29 mouse cellular contexts compared by ENCODE assay signal in the genomic region with DNA sequence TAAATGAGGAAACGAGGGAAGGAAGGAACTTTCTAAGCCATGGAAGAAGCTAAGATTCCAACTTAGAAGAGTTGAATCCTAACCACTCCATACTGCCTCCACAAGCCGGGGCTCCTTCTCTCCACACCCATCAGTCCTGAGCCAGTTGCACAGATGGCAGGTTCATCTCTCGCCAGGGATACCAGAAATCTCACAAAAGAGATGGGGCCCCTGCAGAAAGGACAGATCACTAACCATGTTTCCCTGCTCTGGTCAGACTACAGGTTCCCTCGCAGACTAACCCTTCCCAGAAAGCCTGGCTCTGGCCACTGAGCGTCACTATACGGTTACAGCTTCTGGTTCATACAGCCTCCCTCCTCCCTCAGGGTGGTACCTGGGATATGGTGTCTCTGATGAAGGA. TPM values are rescaled to one million over a fixed set of nuclear protein-coding genes. Genes with fewer than 3 reads are reported as not detected.
DNase-seq lines count a peak whose midpoint lies in the region; ATAC-seq lines count a peak whose summit lies in the region.
"Had no signal": no experiment of that assay in that cellular context is flagged by ENCODE, and none has a peak within 500 bp of the region (broad histone marks: within the 10 kb centered on the region; RNA-seq: fewer than 3 reads in every experiment).

No protein-coding gene starts in this region.

- H3K27me3 ChIP-seq in limb, embryonic 12.5 days, result no peaks in the 10 kb centered on the region
- H3K27me3 ChIP-seq in limb, embryonic 10.5 days (ENCODE audit: low read depth, poor library complexity, severe bottlenecking), result no peaks in the 10 kb centered on the region
- no peaks in the 10 kb centered on the region for H3K27me3 ChIP-seq in hindbrain, embryonic 16.5 days (replicated peaks; ENCODE audit: control insufficient read depth, insufficient read depth, low read length)
- H3K27me3 ChIP-seq: embryonic facial prominence, embryonic 15.5 days; forebrain, embryonic 12.5 days; heart, embryonic 15.5 days; hindbrain, embryonic 12.5 days; liver, embryonic 15.5 days; neural tube, embryonic 12.5 days had no signal

- no peak for DNase-seq in limb, embryonic 10.5 days (ENCODE audit: low spot score)
- DNase-seq in cerebellum, adult 18-20 months, result peak; percentile 45 to 61
- DNase-seq in cerebellum, postnatal 10 days, result peak; percentile 59 to 73
- DNase-seq in spleen, postnatal 14 days (ENCODE audit: low spot score in 2 of 2), result no peak
- DNase-seq: adrenal gland, postnatal 14 days; forebrain, postnatal 0 days; gastrocnemius, postnatal 10 days; kidney, adult 11 months; kidney, postnatal 14 days; liver; lung, embryonic 14.5 days; right cerebral cortex, adult 18-20 months; spleen, adult 18-20 months; thymus, postnatal 4 days had no signal

- no peak for ATAC-seq in limb, embryonic 12.5 days (ENCODE audit: insufficient number of reproducible peaks, insufficient read depth, low FRiP score, low TSS enrichment, low read depth)
- no peak for ATAC-seq in granulocyte monocyte progenitor cell, adult 5-6 weeks (replicated peaks; ENCODE audit: poor library complexity, severe bottlenecking)
- ATAC-seq in hindbrain, embryonic 16.5 days, result no peak
- ATAC-seq: CD4-positive, CD25-positive, alpha-beta regulatory T cell, adult 4 months; forebrain, postnatal 0 days; inflammation-experienced regulatory T-cells, adult 6 months had no signal

- H3K4me2 ChIP-seq in limb, embryonic 12.5 days, result no peak overlapping the region
- no peak overlapping the region for H3K4me2 ChIP-seq in hindbrain, embryonic 16.5 days (ENCODE audit: low read length)
- H3K4me2 ChIP-seq: embryonic facial prominence, embryonic 15.5 days; forebrain, embryonic 12.5 days; heart, embryonic 15.5 days; hindbrain, embryonic 12.5 days; liver, embryonic 15.5 days; lung, embryonic 14.5 days; neural tube, embryonic 12.5 days had no signal

- no peaks in the 10 kb centered on the region for H3K36me3 ChIP-seq in limb, embryonic 12.5 days
- no peaks in the 10 kb centered on the region for H3K36me3 ChIP-seq in limb, embryonic 10.5 days
- no peaks in the 10 kb centered on the region for H3K36me3 ChIP-seq in hindbrain, embryonic 16.5 days (ENCODE audit: control insufficient read depth, insufficient read depth, low read length)
- H3K36me3 ChIP-seq: embryonic facial prominence, embryonic 10.5 days; embryonic facial prominence, embryonic 15.5 days; forebrain, embryonic 12.5 days; heart, embryonic 15.5 days; hindbrain, embryonic 12.5 days; liver, embryonic 15.5 days; midbrain, embryonic 10.5 days; neural tube, embryonic 12.5 days had no signal

- H3K4me3 ChIP-seq in limb, embryonic 12.5 days (replicated peaks), result no peak overlapping the region
- no peak overlapping the region for H3K4me3 ChIP-seq in limb, embryonic 10.5 days
- no peak overlapping the region for H3K4me3 ChIP-seq in hindbrain, embryonic 16.5 days (ENCODE audit: low read length)
- H3K4me3 ChIP-seq: embryonic facial prominence, embryonic 10.5 days; embryonic facial prominence, embryonic 15.5 days; forebrain, embryonic 12.5 days; heart, embryonic 15.5 days; hindbrain, embryonic 12.5 days; liver, embryonic 15.5 days; midbrain, embryonic 10.5 days; myocyte; neural tube, embryonic 12.5 days had no signal

- 0 out of 2 replicates have a peak overlapping the region, but pooled peaks have one; percentile 54 for H3K27ac ChIP-seq in limb, embryonic 12.5 days
- no peak overlapping the region for H3K27ac ChIP-seq in limb, embryonic 10.5 days
- no peak overlapping the region for H3K27ac ChIP-seq in hindbrain, embryonic 16.5 days (ENCODE audit: low read depth, low read length)
- H3K27ac ChIP-seq: embryonic facial prominence, embryonic 10.5 days; embryonic facial prominence, embryonic 15.5 days; forebrain, embryonic 12.5 days; heart, embryonic 15.5 days; hindbrain, embryonic 12.5 days; liver, embryonic 15.5 days; midbrain, embryonic 10.5 days; neural tube, embryonic 12.5 days had no signal

- H3K4me1 ChIP-seq in limb, embryonic 12.5 days (replicated peaks), result 0 out of 2 replicates have a peak, but pooled peaks cover 10% of the 10 kb centered on the region
- no peaks in the 10 kb centered on the region; the same call in 1 of the 2 replicates for H3K4me1 ChIP-seq in limb, embryonic 10.5 days
- H3K4me1 ChIP-seq in hindbrain, embryonic 16.5 days (ENCODE audit: control insufficient read depth, insufficient read depth, low read depth, low read length), result no peaks in the 10 kb centered on the region
- H3K4me1 ChIP-seq: embryonic facial prominence, embryonic 10.5 days; embryonic facial prominence, embryonic 15.5 days; heart, embryonic 15.5 days; hindbrain, embryonic 12.5 days; liver, embryonic 15.5 days had no signal

- WGBS in limb, embryonic 12.5 days, result 85% methylated on average over 6 of the region's 6 CpGs
- WGBS in limb, embryonic 10.5 days, result 87% methylated on average over 6 of the region's 6 CpGs
- WGBS in hindbrain, embryonic 16.5 days, result 81% methylated on average over 6 of the region's 6 CpGs

- H3K9me3 ChIP-seq in limb, embryonic 12.5 days, result peaks cover 4% of the 10 kb centered on the region; the same call in 1 of the 2 replicates
- H3K9me3 ChIP-seq in limb, embryonic 10.5 days (replicated peaks), result no peaks in the 10 kb centered on the region
- no peaks in the 10 kb centered on the region for H3K9me3 ChIP-seq in hindbrain, embryonic 16.5 days (ENCODE audit: control insufficient read depth, low read length)
- H3K9me3 ChIP-seq: embryonic facial prominence, embryonic 10.5 days; embryonic facial prominence, embryonic 15.5 days; forebrain, embryonic 12.5 days; heart, embryonic 15.5 days; hindbrain, embryonic 12.5 days; liver, embryonic 15.5 days; midbrain, embryonic 10.5 days; neural tube, embryonic 12.5 days had no signal

- no peak overlapping the region for H3K9ac ChIP-seq in limb, embryonic 12.5 days (replicated peaks)
- no peak overlapping the region for H3K9ac ChIP-seq in hindbrain, embryonic 16.5 days (ENCODE audit: low read depth, low read length)
- H3K9ac ChIP-seq: embryonic facial prominence, embryonic 15.5 days; forebrain, embryonic 12.5 days; forebrain, postnatal 0 days; heart, embryonic 15.5 days; hindbrain, embryonic 12.5 days; liver, embryonic 15.5 days; lung, embryonic 14.5 days; neural tube, embryonic 12.5 days had no signal

RNA-seq across cellular contexts. Expression of a gene that starts 3.8 kb away (rescaled TPM):
- 0.24 TPM in 1 of 2 replicates, not detected in the other for polyA plus RNA-seq in limb, embryonic 12.5 days (2016; fragmentation: Nextera tagmentation; extraction: Ambion mirVana)
- not detected in 2 replicates for polyA plus RNA-seq in limb, embryonic 10.5 days (2016; fragmentation: Nextera tagmentation; extraction: Ambion mirVana)
- 1.4 TPM in 1 of 2 replicates, not detected in the other for total RNA-seq in granulocyte monocyte progenitor cell, adult 5-6 weeks (2014; fragmentation: Nextera tagmentation)
- 0.26 and 0.39 TPM in 2 replicates for total RNA-seq in granulocyte monocyte progenitor cell, adult 5-6 weeks (2017)
- 0.11 and 0.14 TPM in 2 replicates for polyA plus RNA-seq in hindbrain, embryonic 16.5 days (2015; fragmentation: Nextera tagmentation; extraction: Ambion mirVana)
- total RNA-seq: midbrain, postnatal 0 days had no signal
- polyA plus RNA-seq: hindbrain, embryonic 12.5 days; midbrain, postnatal 0 days; neural tube, embryonic 12.5 days had no signal

Comparison
In these comparisons a context has a peak if more than half of its experiments do, and no peak if none do; other contexts are left out.
1. DNase-seq: peak in cerebellum, adult 18-20 months (2 of 2) and cerebellum, postnatal 10 days (2 of 2); none in limb, embryonic 10.5 days (single experiment) and spleen, postnatal 14 days (0 of 2).